Mouse (Mus musculus) CH12.LX (cell line): ENCODE measurements at regions not wholly inside any gene's neighbourhood (a gene's known extent, or its start where the extent isn't known, plus 50 kb on each side); places are given as distances from the start of the nearest gene placed in this dataset.

Experiments used
- DNase-seq: peaks from one replicate; pipeline ENCODE4 v3.0.0-alpha.2; 2013; ENCODE audit errors: extremely low read depth
- H3K27ac ChIP-seq: 2 replicates; pipeline ENCODE4 v1.5.1; 2012; ENCODE audit warnings: low read depth, mild to moderate bottlenecking, control low read depth, moderate library complexity; ENCODE audit not compliant: insufficient read depth
- H3K27me3 ChIP-seq: replicated peaks from 2 replicates; pipeline ENCODE3; 2012; ENCODE audit warnings: inconsistent platforms
- H3K36me3 ChIP-seq, 2 experiments: replicated peaks in 1 of 2; 2 replicates each; pipeline versions ENCODE3 to v1.6.1; 2012; ENCODE audit warnings: inconsistent platforms in 1 of 2, low read length in 1 of 2, mild to moderate bottlenecking in 1 of 2, mixed read lengths in 1 of 2, moderate library complexity in 1 of 2; ENCODE audit not compliant: control insufficient read depth in 1 of 2, insufficient read depth in 1 of 2
- H3K4me1 ChIP-seq, 2 experiments: 2 replicates each; pipeline ENCODE4 v1.6.1; 2012; ENCODE audit warnings: inconsistent platforms in 1 of 2, moderate library complexity in 1 of 2; ENCODE audit not compliant: insufficient read depth in 2 of 2, control insufficient read depth in 1 of 2
- H3K4me2 ChIP-seq: 2 replicates; pipeline ENCODE4 v1.6.1; 2012; ENCODE audit warnings: low read depth, mild to moderate bottlenecking, control low read depth; ENCODE audit not compliant: poor library complexity, insufficient read depth, severe bottlenecking
- H3K4me3 ChIP-seq, 3 experiments: fragments of 150-350 bp in 1 of 3; sonication (generic) in 1 of 3; replicated peaks in 1 of 3; 2 replicates each; pipeline versions ENCODE3 to v1.5.1; 2011 to 2012; ENCODE audit warnings: low read depth in 2 of 3, low read length in 2 of 3, mild to moderate bottlenecking in 2 of 3, moderate library complexity in 2 of 3, control low read depth in 1 of 3, improper control_type of control experiment in 1 of 3, inconsistent platforms in 1 of 3, mixed read lengths in 1 of 3; ENCODE audit not compliant: poor library complexity in 1 of 3
- H3K79me2 ChIP-seq: replicated peaks from 2 replicates; pipeline ENCODE4 v1.6.1; 2012; ENCODE audit warnings: mild to moderate bottlenecking, moderate library complexity; ENCODE audit not compliant: control insufficient read depth, poor library complexity, insufficient read depth, severe bottlenecking; ENCODE audit errors: extremely low read depth
- H3K9ac ChIP-seq: 2 replicates; pipeline ENCODE4 v1.6.1; 2012; ENCODE audit warnings: low read depth, mild to moderate bottlenecking, control low read depth, moderate library complexity; ENCODE audit not compliant: insufficient read depth
- H3K9me3 ChIP-seq: replicated peaks from 2 replicates; pipeline ENCODE3; 2012; ENCODE audit warnings: low read length, inconsistent platforms, mixed read lengths
- CHD1 ChIP-seq: IDR thresholded peaks from 2 replicates; pipeline ENCODE4 v1.6.1; 2012; ENCODE audit warnings: low read depth, low read length, improper control_type of control experiment, inconsistent platforms
- CHD2 ChIP-seq: IDR thresholded peaks from 2 replicates; pipeline ENCODE4 v1.6.1; 2011; ENCODE audit warnings: low read length, improper control_type of control experiment
- CTCF ChIP-seq, 2 experiments: IDR thresholded peaks in 1 of 2; conservative IDR thresholded peaks in 1 of 2; 2 replicates each; pipeline ENCODE4 v1.5.1; 2011 to 2012; ENCODE audit warnings: low read depth in 2 of 2, low read length in 2 of 2, improper control_type of control experiment in 1 of 2, inconsistent platforms in 1 of 2, mild to moderate bottlenecking in 1 of 2, moderate library complexity in 1 of 2
- E2F4 ChIP-seq: IDR thresholded peaks from 2 replicates; pipeline ENCODE4 v1.6.1; 2011; ENCODE audit warnings: low read depth, low read length, improper control_type of control experiment; ENCODE audit not compliant: insufficient replicate concordance
- ELF1 ChIP-seq: IDR thresholded peaks from 2 replicates; pipeline ENCODE4 v1.6.1; 2014; ENCODE audit warnings: low read depth, mild to moderate bottlenecking, inconsistent platforms, low read length, improper control_type of control experiment
- EP300 ChIP-seq: IDR thresholded peaks from 2 replicates; pipeline ENCODE4 v1.6.1; 2011; ENCODE audit warnings: low read length, improper control_type of control experiment
- ETS1 ChIP-seq: conservative IDR thresholded peaks from 2 replicates; pipeline ENCODE4 v1.6.1; 2012; ENCODE audit warnings: low read depth, mild to moderate bottlenecking, inconsistent platforms, low read length, improper control_type of control experiment, moderate library complexity
- GABPA ChIP-seq: IDR thresholded peaks from 2 replicates; pipeline ENCODE4 v1.6.1; 2012; ENCODE audit warnings: low read depth, low read length, improper control_type of control experiment, inconsistent platforms; ENCODE audit not compliant: insufficient replicate concordance
- JUND ChIP-seq: conservative IDR thresholded peaks from 2 replicates; pipeline ENCODE4 v1.6.1; 2011; ENCODE audit warnings: low read depth, low read length, improper control_type of control experiment
- KAT2A ChIP-seq: IDR thresholded peaks from 2 replicates; pipeline ENCODE4 v1.6.1; 2012; ENCODE audit warnings: low read length, improper control_type of control experiment, inconsistent platforms; ENCODE audit not compliant: insufficient replicate concordance
- MAX ChIP-seq: IDR thresholded peaks from 2 replicates; pipeline ENCODE4 v1.6.1; 2011; ENCODE audit warnings: low read length, improper control_type of control experiment
- MEF2A ChIP-seq: IDR thresholded peaks from 2 replicates; pipeline ENCODE4 v1.6.1; 2014; ENCODE audit warnings: low read depth, mild to moderate bottlenecking, inconsistent platforms, low read length, improper control_type of control experiment, borderline replicate concordance
- MXI1 ChIP-seq: IDR thresholded peaks from 2 replicates; pipeline ENCODE4 v1.6.1; 2011; ENCODE audit warnings: mild to moderate bottlenecking, low read depth, low read length, improper control_type of control experiment
- NELFE ChIP-seq: IDR thresholded peaks from 2 replicates; pipeline ENCODE4 v1.6.1; 2011; ENCODE audit warnings: low read depth, low read length, improper control_type of control experiment
- NRF1 ChIP-seq: IDR thresholded peaks from 2 replicates; pipeline ENCODE4 v1.6.1; 2014; ENCODE audit warnings: low read depth, mild to moderate bottlenecking, inconsistent platforms, low read length, improper control_type of control experiment, moderate library complexity
- POLR2A ChIP-seq: IDR thresholded peaks from 2 replicates; pipeline ENCODE4 v1.6.1; 2011; ENCODE audit warnings: low read depth, mild to moderate bottlenecking, improper control_type of control experiment, low read length
- POLR2AphosphoS2 ChIP-seq: IDR thresholded peaks from 2 replicates; pipeline ENCODE4 v1.6.1; 2011; ENCODE audit warnings: low read depth, low read length, improper control_type of control experiment
- RAD21 ChIP-seq: IDR thresholded peaks from 2 replicates; pipeline ENCODE4 v1.6.1; 2011; ENCODE audit warnings: low read depth, mild to moderate bottlenecking, low read length, improper control_type of control experiment, moderate library complexity
- RCOR1 ChIP-seq: conservative IDR thresholded peaks from 2 replicates; pipeline ENCODE4 v1.6.1; 2012; ENCODE audit warnings: low read depth, mild to moderate bottlenecking, inconsistent platforms, low read length, improper control_type of control experiment
- SIN3A ChIP-seq: IDR thresholded peaks from 2 replicates; pipeline ENCODE4 v1.6.1; 2012; ENCODE audit warnings: low read length, improper control_type of control experiment, inconsistent platforms
- SMC3 ChIP-seq: IDR thresholded peaks from 2 replicates; pipeline ENCODE4 v1.6.1; 2011; ENCODE audit warnings: low read depth, low read length, improper control_type of control experiment
- TBP ChIP-seq: conservative IDR thresholded peaks from 2 replicates; pipeline ENCODE4 v1.6.1; 2011; ENCODE audit warnings: low read depth, low read length, improper control_type of control experiment
- TCF12 ChIP-seq: IDR thresholded peaks from 2 replicates; pipeline ENCODE4 v1.6.1; 2014; ENCODE audit warnings: low read depth, mild to moderate bottlenecking, inconsistent platforms, low read length, improper control_type of control experiment
- UBTF ChIP-seq: IDR thresholded peaks from 2 replicates; pipeline ENCODE4 v1.6.1; 2012; ENCODE audit warnings: low read depth, mild to moderate bottlenecking, inconsistent platforms, low read length, improper control_type of control experiment, moderate library complexity
- USF1 ChIP-seq: IDR thresholded peaks from 2 replicates; pipeline ENCODE4 v1.6.1; 2014; ENCODE audit warnings: low read depth, mild to moderate bottlenecking, inconsistent platforms, low read length, improper control_type of control experiment
- USF2 ChIP-seq: conservative IDR thresholded peaks from 2 replicates; pipeline ENCODE4 v1.6.1; 2011; ENCODE audit warnings: low read depth, low read length, improper control_type of control experiment
- ZC3H11A ChIP-seq: IDR thresholded peaks from 2 replicates; pipeline ENCODE4 v1.6.1; 2012; ENCODE audit warnings: low read depth, mild to moderate bottlenecking, inconsistent platforms, low read length, improper control_type of control experiment
- ZKSCAN1 ChIP-seq: IDR thresholded peaks from 2 replicates; pipeline ENCODE4 v1.6.1; 2012; ENCODE audit warnings: low read depth, inconsistent platforms, low read length, improper control_type of control experiment, borderline replicate concordance
- ZMIZ1 ChIP-seq: IDR thresholded peaks from 2 replicates; pipeline ENCODE4 v1.6.1; 2012; ENCODE audit warnings: low read depth, mild to moderate bottlenecking, inconsistent platforms, low read length, improper control_type of control experiment
- ZNF384 ChIP-seq: IDR thresholded peaks from 2 replicates; pipeline ENCODE4 v1.6.1; 2012; ENCODE audit warnings: low read depth, low read length, improper control_type of control experiment, inconsistent platforms
- dilution Hi-C: fragments of 300-500 bp; cut with MboI; formaldehyde crosslinking; loops from 2 replicates; pipeline ENCODE4 v1.14.3; 2020; ENCODE audit warnings: low sequenced_read_pairs; ENCODE audit not compliant: extremely low pct_unique_long_range_greater_than_20kb, extremely low pct_ligation_motif_present
- in situ Hi-C: fragments of 300-500 bp; cut with MboI; formaldehyde crosslinking; loops from 3 replicates; pipeline ENCODE4 v1.14.3; 2019; ENCODE audit warnings: low sequenced_read_pairs, low pct_ligation_motif_present, low pct_unique_long_range_greater_than_20kb, mixed read lengths

DNA sequence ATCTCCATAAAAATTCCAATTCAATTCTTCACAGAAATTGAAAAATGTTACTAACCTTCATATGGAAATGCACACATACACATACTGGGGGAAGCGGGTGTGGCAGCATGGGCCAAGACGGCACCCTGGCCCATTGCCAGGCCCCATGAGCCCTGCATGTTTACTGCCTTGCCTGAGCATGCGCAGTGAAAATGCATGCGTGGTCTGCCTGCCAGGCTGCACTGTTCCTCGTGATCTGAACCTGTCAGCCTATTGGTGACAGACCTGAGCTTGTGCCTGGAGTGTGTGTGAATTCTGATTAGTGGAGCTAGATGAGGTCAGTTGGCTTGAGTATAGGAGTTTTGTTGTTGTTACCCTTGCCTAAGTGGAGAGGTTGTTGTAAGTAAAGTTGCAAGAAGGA, 167.9 kb downstream of the Tm2d1 start:
- H3K27me3 ChIP-seq: no peaks in the 10 kb centered on the region
- no peak for DNase-seq
- in situ Hi-C loops: no loop called here
- dilution Hi-C loops: no loop called here
- peaks cover 53% of the 10 kb centered on the region for H3K9me3 ChIP-seq
- H3K79me2 ChIP-seq: no peaks in the 10 kb centered on the region
- H3K4me2 ChIP-seq: no peak overlapping the region
- no peaks in the 10 kb centered on the region for H3K36me3 ChIP-seq
- no peak overlapping the region for H3K4me3 ChIP-seq
- H3K9ac ChIP-seq: no peak overlapping the region
- TF ChIP-seq NELFE (no peak), CHD2 (no peak), ETS1 (no peak), EP300 (no peak), SIN3A (no peak), POLR2AphosphoS2 (no peak), ZKSCAN1 (no peak), NRF1 (no peak), TBP (no peak), ZNF384 (no peak), UBTF (no peak), GABPA (no peak), E2F4 (no peak), KAT2A (no peak), MAX (no peak)
- no peak overlapping the region for H3K27ac ChIP-seq
- H3K4me1 ChIP-seq: no peaks in the 10 kb centered on the region

DNA sequence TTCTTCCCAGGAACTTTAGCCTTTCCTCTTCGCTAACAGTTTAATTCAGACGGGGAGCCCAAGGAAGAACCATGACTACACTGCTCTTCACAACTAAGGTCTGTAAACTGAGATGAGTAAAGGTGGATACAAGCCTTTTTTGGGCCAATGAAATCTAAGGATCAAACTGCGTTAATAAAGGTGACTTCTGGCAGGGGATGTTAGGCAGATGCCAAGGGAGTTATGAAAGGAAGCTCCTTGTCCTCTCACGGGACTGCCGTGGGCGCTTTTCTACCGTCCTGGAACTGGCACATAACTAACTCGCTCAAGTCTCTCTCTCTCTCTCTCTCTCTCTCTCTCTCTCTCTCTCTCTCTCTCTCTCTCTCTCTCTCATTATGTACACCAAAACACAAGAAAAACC, 175.7 kb downstream of the Tm2d1 start:
- Histone ChIP-seq H3K9me3 (peaks cover 64% of the 10 kb centered on the region), H3K4me3 (no peak overlapping the region), H3K9ac (no peak overlapping the region), H3K27ac (no peak overlapping the region), H3K4me1 (no peaks in the 10 kb centered on the region), H3K27me3 (no peaks in the 10 kb centered on the region), H3K79me2 (no peaks in the 10 kb centered on the region), H3K4me2 (no peak overlapping the region), H3K36me3 (no peaks in the 10 kb centered on the region)
- in situ Hi-C loops (no loop called here), dilution Hi-C loops (no loop called here)
- no peak for DNase-seq
- TF ChIP-seq ZMIZ1 (no peak), ETS1 (no peak), ZC3H11A (no peak), MEF2A (no peak), CTCF (conservative IDR thresholded peaks at IDR 0.05 in 1 of 2, IDR thresholded peaks at IDR 0.05 in 1 of 2; ENCODE audit: low read depth in 2 of 2, low read length in 2 of 2) (no peak), RAD21 (no peak), SMC3 (no peak), USF2 (no peak), ELF1 (no peak), USF1 (no peak), TCF12 (no peak), KAT2A (no peak), POLR2A (no peak), CHD1 (no peak), UBTF (no peak), RCOR1 (no peak), GABPA (no peak), JUND (no peak), MXI1 (no peak)
